Mouse (Mus musculus) lung, postnatal 0 days (tissue): ENCODE data around the gene Ntrk3. TPM values are rescaled to one million over a fixed set of nuclear protein-coding genes. Genes with fewer than 3 reads are reported as not detected.

Experiments used
- ATAC-seq: fragments of 200-750 bp; cut with Nextera tagmentation; 2 replicates; pipeline ENCODE4 v1.8.0; 2017; ENCODE audit warnings: moderate library complexity
- DNase-seq: peaks from one replicate; pipeline ENCODE4 v3.0.0-alpha.2; 2016; ENCODE audit warnings: low spot score
- H3K27ac ChIP-seq: fragments of 300-500 bp; sonication (generic); 2 replicates; pipeline ENCODE4 v1.5.1; 2014; ENCODE audit warnings: antibody characterized with exemption, mild to moderate bottlenecking, low read length, mixed read lengths
- H3K27me3 ChIP-seq: fragments of 300-500 bp; sonication (generic); replicated peaks from 2 replicates; pipeline ENCODE4 v1.6.1; 2014; ENCODE audit warnings: low read length, mixed read lengths; ENCODE audit not compliant: insufficient read depth
- H3K36me3 ChIP-seq: fragments of 300-500 bp; sonication (generic); 2 replicates; pipeline ENCODE4 v1.6.1; 2014; ENCODE audit warnings: low read length, mixed read lengths; ENCODE audit not compliant: insufficient read depth
- H3K4me1 ChIP-seq: fragments of 300-500 bp; sonication (generic); 2 replicates; pipeline ENCODE4 v1.6.1; 2014; ENCODE audit warnings: antibody characterized with exemption, low read depth, low read length, mixed read lengths; ENCODE audit not compliant: insufficient read depth
- H3K4me2 ChIP-seq: fragments of 300-500 bp; sonication (generic); replicated peaks from 2 replicates; pipeline ENCODE4 v1.6.1; 2014; ENCODE audit warnings: low read depth, mild to moderate bottlenecking, low read length, moderate library complexity, mixed read lengths
- H3K4me3 ChIP-seq: fragments of 300-500 bp; sonication (generic); 2 replicates; pipeline ENCODE4 v1.5.1; 2014; ENCODE audit warnings: low read depth, low read length
- H3K9ac ChIP-seq: fragments of 300-500 bp; sonication (generic); replicated peaks from 2 replicates; pipeline ENCODE4 v1.6.1; 2014; ENCODE audit warnings: low read depth, mild to moderate bottlenecking
- H3K9me3 ChIP-seq: fragments of 300-500 bp; sonication (generic); 2 replicates; pipeline ENCODE4 v1.6.1; 2016; ENCODE audit warnings: low read length, mixed read lengths
- CTCF ChIP-seq: IDR thresholded peaks from 2 replicates; pipeline ENCODE4 v1.5.1; 2016; ENCODE audit warnings: antibody characterized with exemption, mild to moderate bottlenecking
- EP300 ChIP-seq: IDR thresholded peaks from 2 replicates; pipeline ENCODE4 v1.6.1; 2016; ENCODE audit warnings: antibody characterized with exemption, mild to moderate bottlenecking, control low read depth
- WGBS: fragments of 180-500 bp; shearing (Covaris S2); extraction: QIAGEN DNeasy Blood & Tissue Kit; methylation state at CpG from one replicate; pipeline ENCODE4 v1.1.7; 2014; 5-methylcytosine and 5-hydroxymethylcytosine counted together
- polyA plus RNA-seq: library from polyadenylated mRNA; unstranded; fragments of >200 nt; fragmentation: Nextera tagmentation; extraction: Ambion mirVana; gene quantifications from 2 replicates; pipeline ENCODE4 v1.2.1, GENCODE M21; 2015

Gene Ntrk3
- polyA plus RNA-seq, 1 experiment from 2014 or later = 1.3 TPM

DNA sequence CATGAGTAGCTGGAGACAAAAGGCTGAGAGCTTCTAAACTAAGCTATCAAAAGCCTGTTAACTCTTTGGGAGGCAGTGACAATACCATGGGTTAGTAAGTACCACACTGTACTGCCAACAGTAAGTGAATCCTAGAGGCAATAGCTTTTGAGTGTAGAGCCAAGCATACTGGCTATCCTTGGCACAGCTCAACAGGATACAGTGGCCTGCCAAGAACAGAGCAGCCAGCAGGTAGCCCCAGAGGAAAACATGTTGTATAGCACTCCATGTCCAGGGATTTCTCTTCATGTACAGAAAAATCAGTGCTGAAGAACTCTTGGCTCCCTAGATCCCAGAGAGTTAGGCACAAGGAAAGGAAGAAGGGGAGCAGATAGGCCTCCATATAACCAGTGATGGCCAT, 296.1 kb downstream of the Ntrk3 start:
- H3K36me3 ChIP-seq = no peaks in the 10 kb centered on the region
- ATAC-seq = no peak
- H3K9me3 ChIP-seq = no peaks in the 10 kb centered on the region

DNA sequence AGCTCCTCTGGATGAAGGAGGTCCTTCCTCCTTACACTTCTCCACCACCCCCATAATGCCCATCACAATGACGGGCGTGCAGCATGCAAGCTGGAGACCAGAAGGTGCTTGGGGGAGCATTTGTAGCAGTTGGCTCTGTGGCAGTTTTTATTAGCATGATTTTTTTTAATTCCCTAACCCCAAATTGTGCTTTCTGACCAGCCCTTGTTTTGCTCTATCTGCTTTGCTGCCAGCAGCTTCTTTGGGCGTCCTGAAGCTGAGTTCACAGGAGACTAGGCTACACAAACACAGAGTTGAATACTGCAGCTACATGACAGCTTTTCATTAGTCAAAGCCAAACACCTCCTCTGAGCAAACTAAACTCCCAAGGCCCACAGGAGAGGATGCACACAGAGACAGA, 296.9 kb downstream of the Ntrk3 start:
- no peak overlapping the region for H3K4me3 ChIP-seq
- no peak overlapping the region for H3K4me2 ChIP-seq
- ATAC-seq (no peak), DNase-seq (no peak)
- no peaks in the 10 kb centered on the region for H3K27me3 ChIP-seq
- no peaks in the 10 kb centered on the region for H3K4me1 ChIP-seq
- no peak overlapping the region for H3K9ac ChIP-seq
- WGBS = 73% methylated on average over 3 of the region's 3 CpGs
- no peaks in the 10 kb centered on the region for H3K36me3 ChIP-seq
- no peaks in the 10 kb centered on the region for H3K9me3 ChIP-seq
- TF ChIP-seq CTCF (no peak), EP300 (no peak)
- no peak overlapping the region for H3K27ac ChIP-seq

More for the DNA sequence above, 296.1 kb downstream of the Ntrk3 start:
- Histone ChIP-seq H3K4me2 (no peak overlapping the region), H3K4me3 (no peak overlapping the region), H3K4me1 (no peaks in the 10 kb centered on the region), H3K9ac (no peak overlapping the region), H3K27me3 (no peaks in the 10 kb centered on the region), H3K27ac (no peak overlapping the region)
- no peak for DNase-seq
- TF ChIP-seq CTCF = no peak
- TF ChIP-seq EP300 = no peak

DNA sequence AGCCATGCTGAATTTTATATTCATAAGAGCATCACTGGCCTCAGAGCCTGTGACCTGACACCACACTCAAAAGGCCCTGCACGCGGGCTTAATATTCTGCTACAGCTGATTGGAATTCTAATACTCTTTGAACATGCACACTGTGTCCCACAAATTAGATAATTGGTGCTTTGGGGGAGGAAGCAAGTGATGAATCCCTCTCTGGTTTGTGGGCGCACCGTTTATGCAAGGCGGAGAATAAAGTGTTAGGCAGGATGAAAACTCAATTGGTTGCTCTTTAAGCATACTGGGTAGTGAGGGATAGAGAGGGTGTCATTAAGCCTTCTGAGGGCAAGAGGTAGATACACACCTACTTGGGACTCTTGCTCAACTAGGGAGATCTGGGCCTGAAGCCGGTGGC, 297.3 kb downstream of the Ntrk3 start:
- TF ChIP-seq EP300 (no peak), CTCF (no peak)
- Histone ChIP-seq H3K4me2 (no peak overlapping the region), H3K27ac (no peak overlapping the region), H3K4me1 (no peaks in the 10 kb centered on the region), H3K9ac (no peak overlapping the region), H3K27me3 (no peaks in the 10 kb centered on the region), H3K9me3 (no peaks in the 10 kb centered on the region), H3K36me3 (no peaks in the 10 kb centered on the region), H3K4me3 (no peak overlapping the region)
- 91% methylated on average over 6 of the region's 6 CpGs for WGBS
- ATAC-seq = no peak
- no peak for DNase-seq

DNA sequence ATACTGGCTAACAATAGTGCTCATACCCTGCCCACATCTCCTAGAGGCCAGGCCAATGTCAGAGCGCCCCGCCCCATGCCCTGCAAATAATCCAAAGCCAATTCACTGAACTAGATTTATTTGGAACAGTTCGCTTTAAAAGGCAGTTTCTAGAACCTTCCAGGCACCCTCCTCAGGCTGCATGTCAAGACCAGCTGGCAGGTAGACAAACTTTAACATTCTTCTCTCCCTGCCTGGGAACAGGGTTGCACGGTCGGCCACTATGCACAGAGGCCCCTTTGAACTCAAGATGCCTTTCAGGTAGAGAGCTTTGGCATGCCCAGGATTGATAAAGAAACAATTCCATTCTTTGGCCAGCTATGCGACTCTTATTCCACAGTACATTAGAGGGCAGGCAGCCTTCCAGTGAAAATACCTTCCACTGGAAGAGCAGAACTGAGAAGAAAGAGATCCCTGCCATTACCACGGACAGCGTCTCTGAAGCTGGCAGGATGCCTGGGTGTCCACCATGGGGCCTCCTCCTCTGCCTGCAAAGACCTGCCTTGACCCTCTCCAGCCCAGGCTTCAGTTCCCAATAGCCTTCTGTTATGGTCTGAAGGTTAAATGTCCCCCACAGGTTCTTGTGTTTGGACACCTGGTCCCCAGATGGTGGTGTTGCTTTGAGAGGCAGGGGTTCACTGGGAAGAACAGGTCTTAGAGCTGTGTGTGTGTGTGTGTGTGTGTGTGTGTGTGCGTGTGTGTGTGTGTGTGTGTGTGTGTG, 298.3 kb downstream of the Ntrk3 start:
- TF ChIP-seq CTCF (no peak), EP300 (no peak)
- Histone ChIP-seq H3K36me3 (no peaks in the 10 kb centered on the region), H3K27ac (no peak overlapping the region), H3K4me1 (no peaks in the 10 kb centered on the region), H3K27me3 (no peaks in the 10 kb centered on the region), H3K4me3 (no peak overlapping the region), H3K9ac (no peak overlapping the region), H3K9me3 (no peaks in the 10 kb centered on the region), H3K4me2 (no peak overlapping the region)
- WGBS = 61% methylated on average over 9 of the region's 9 CpGs
- no peak for ATAC-seq
- no peak for DNase-seq

DNA sequence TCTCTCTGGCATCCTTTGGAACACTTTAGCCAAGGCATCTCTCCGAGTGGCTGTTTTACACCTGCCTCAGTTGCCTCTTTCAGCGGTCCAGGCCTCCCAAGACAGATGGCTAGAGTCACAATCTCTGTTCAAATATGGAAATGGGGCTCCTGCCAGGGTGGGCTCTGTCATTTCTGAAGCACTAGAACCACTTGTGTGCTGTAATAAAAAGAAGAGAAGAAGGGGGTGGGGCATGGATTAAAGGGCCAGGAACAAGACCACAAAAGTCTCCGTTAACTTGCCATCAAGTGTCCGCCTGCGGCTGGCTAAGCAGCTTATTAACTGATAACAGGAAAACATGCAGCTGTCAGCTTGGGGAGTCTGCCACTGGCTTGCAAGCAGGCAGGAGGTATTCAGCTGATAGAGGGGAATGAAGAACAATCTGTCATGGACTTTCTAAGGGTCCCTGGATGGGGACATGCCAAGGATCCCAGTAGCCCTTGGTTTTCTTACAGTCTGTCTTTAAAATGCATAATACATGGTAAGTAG, 304.1 kb downstream of the Ntrk3 start:
- WGBS = 33% methylated on average over 5 of the region's 5 CpGs
- H3K36me3 ChIP-seq = no peaks in the 10 kb centered on the region

DNA sequence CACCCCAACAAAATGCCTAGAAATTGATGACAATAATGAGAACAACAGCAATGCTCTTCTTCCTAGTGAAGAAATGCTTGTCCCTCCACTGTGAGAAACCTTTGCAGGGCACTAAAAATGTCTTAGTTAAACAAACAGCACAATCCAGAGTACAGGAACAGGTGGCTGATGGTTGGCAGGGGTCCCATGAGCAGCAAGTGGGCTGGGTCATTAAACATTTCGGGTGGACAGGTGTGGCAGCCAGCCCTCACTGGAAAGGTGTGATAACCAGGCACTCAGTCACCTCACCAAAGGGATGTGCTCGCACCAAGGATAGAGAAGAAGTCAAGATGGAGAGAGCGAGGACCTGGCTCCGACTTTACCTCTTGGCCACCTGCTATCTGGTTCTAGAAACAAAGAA, 306.2 kb downstream of the Ntrk3 start:
- no peaks in the 10 kb centered on the region for H3K36me3 ChIP-seq
- no peak overlapping the region for H3K27ac ChIP-seq
- TF ChIP-seq EP300 = no peak
- H3K9me3 ChIP-seq = no peaks in the 10 kb centered on the region
- no peak overlapping the region for H3K4me2 ChIP-seq
- no peak for ATAC-seq
- H3K9ac ChIP-seq = no peak overlapping the region
- H3K4me3 ChIP-seq = no peak overlapping the region
- WGBS = 77% methylated on average over 4 of the region's 4 CpGs
- H3K4me1 ChIP-seq = no peaks in the 10 kb centered on the region
- no peaks in the 10 kb centered on the region for H3K27me3 ChIP-seq
- DNase-seq = no peak

More for the DNA sequence above, 304.1 kb downstream of the Ntrk3 start:
- Histone ChIP-seq H3K9me3 (no peaks in the 10 kb centered on the region), H3K27me3 (no peaks in the 10 kb centered on the region), H3K4me3 (no peak overlapping the region), H3K9ac (no peak overlapping the region), H3K27ac (no peak overlapping the region), H3K4me1 (no peaks in the 10 kb centered on the region), H3K4me2 (no peak overlapping the region)
- ATAC-seq = no peak
- TF ChIP-seq EP300 = no peak
- TF ChIP-seq CTCF = no peak
- DNase-seq = peak; percentile 22

DNA sequence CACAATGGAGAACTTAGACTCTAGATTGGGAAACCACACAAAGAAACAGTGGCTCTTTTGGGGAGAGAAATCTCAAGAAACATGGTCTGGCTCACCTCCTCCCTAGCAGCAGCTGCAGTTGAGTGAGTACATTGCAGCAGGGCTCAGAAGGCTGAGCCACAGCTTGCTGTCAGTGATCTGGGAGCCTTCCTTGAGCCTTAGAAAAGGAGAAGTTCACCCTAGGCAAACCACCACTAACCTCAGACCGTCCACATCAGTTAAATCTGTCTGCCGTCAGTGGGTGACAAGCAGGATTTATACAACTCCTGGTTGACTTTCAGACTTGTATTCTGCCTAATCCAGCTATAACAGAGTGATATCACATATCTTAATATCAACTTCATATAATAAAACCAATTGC, 325.6 kb downstream of the Ntrk3 start:
- no peaks in the 10 kb centered on the region for H3K27me3 ChIP-seq
- H3K4me2 ChIP-seq = no peak overlapping the region
- H3K36me3 ChIP-seq = no peaks in the 10 kb centered on the region
- H3K27ac ChIP-seq = no peak overlapping the region
- no peak for DNase-seq
- 72% methylated on average over 2 of the region's 2 CpGs for WGBS
- H3K4me3 ChIP-seq = no peak overlapping the region
- H3K9me3 ChIP-seq = no peaks in the 10 kb centered on the region
- no peak for TF ChIP-seq EP300
- no peak for TF ChIP-seq CTCF
- no peak for ATAC-seq
- H3K9ac ChIP-seq = no peak overlapping the region
- no peaks in the 10 kb centered on the region for H3K4me1 ChIP-seq
